Mouse (Mus musculus) spleen, postnatal 36 days (tissue): ENCODE results near the gene Ccdc28b.
A peak's percentile ranks its signal among the peaks of the same experiment; 100 is the strongest.

Experiments
- DNase-seq, 2 experiments: peaks; one replicate each; pipeline ENCODE4 v3.0.0; 2022; ENCODE audit warnings: low spot score in 2 of 2, mixed read lengths in 1 of 2

Gene Ccdc28b

DNA sequence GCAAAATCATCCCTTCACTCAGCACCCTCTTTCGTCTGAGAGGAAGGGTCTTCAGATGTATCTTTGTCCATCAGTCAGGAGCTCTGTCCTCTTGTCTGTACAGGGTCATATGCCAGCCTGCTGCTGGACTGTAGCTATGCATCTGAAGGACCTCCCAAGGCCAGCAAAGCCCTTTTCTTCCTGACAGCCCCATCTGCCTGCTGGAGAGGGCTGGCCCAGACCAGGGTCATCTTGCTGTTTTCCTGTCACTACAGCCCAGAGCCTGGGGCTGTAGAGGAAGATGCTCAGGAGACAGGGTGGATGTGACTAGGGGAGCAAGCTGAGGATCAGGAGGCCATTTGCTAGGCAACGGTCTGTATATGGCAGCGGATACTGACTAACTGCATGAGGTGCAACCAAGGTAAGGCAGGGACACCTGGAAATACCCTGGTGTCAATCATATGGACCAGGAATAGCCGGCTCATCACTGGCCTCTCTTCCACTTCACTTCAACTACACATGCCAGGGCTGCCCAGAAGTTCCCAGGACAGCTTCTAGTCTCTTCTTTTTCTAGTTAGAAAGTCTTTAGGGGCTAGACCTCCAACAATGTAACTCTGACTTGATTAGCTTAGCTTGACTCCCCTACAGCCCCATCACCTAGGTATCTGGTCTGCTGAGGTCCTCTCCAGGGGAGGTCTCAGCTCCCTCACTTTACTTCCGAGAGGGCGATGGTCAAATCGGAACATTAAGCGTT is 778 bp downstream of the Ccdc28b start:
- no peak for DNase-seq

GRCm38 (mm10) chr4:129622120-129622802 is 1.5 kb downstream of the Ccdc28b start:
- DNase-seq, result no peak

GRCm38 (mm10) chr4:129621283-129621841 is 2.4 kb downstream of the Ccdc28b start:
- no peak for DNase-seq

GRCm38 (mm10) chr4:129620419-129621282 is 3.1 kb downstream of the Ccdc28b start:
- no peak for DNase-seq

DNA sequence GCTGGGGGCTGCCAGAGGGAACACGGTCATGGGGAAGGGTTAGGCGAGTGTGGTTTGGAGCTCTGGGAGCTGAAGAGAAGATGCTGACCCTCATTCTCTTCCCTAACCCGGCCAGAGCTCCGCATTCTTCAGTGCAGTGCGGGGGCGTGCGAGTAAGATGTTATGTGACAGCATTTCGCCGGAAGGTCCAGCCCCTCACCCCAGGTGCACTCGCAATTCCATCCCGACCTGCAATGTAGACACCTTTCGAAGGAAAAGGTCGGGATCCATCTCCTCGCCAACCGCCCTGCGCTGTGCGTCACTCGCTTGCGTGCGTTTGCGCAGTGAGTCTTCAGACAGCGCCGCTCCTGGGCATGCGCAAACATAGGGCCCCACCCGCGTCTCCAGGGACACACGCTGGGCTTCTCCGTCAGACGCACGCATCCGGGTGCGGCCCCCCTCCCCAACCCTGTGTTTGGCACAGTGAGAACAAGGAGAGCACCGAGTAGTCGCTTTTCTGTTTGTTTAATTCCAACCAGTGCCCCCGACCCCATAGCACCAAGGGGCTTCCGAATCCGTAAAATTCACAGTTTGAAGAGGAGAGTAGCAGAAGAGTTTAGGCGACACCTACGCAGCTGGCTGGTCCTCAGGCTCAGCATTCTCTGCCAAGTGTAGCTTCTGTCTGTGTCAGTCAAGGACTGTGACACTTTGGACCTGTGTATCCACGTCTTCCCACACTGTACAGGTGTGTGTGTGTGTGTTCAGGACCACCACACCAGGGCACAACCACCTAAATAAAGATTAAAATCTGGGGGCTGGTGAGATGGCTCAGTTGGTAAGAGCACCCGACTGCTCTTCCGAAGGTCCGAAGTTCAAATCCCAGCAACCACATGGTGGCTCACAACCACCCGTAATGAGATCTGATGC is 4.7 kb downstream of the Ccdc28b start, which contains the start of gene Iqcc:
TSS of gene Iqcc (minus strand) at position 314 of the 906 bp plus-strand sequence.
- DNase-seq, result peak; percentile 96

DNA sequence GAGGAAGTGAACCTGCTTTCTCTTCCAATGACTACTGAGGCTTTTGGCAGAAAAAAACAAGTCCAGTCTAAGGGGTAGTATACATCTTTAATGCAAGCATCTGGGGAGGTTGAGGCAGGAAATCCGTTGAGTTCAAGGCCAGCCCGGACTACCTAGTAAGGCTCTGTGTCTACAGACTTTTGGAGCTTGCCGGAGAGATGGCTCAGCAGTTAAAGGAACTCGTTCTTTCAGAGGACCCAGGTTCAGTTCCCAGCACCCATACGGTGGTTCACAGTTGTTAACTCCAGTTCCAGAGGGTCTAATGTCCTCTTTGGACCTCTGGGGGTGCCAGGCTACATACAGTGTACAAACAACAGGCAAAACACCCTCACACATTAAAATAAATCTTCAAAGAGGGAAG is 5.7 kb downstream of the Ccdc28b start:
- no peak for DNase-seq

- DNase-seq, result no peak
These were observed 6.6 kb downstream of the Ccdc28b start for GRCm38 (mm10) chr4:129617121-129617641.

DNA sequence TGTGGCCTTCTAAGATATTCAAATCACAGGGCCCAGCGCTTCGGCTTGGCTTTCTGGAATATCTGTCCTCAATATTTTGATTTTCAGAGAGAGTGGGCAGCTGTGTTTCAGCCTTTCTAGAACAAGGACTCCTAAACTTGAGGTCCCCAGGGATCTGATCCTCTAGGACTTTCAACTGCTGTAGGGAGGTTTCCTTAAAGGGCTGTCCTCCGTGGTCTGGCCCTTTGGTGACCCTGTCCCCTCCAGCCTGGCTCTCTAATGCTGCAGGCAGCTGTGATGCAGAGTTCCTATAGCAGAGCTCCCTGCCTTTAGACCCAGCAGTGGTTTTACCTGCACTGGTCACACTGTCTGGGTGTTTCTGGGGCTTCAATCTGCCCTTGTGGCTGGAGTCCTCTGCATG is 7.1 kb downstream of the Ccdc28b start:
- DNase-seq, result no peak

DNA sequence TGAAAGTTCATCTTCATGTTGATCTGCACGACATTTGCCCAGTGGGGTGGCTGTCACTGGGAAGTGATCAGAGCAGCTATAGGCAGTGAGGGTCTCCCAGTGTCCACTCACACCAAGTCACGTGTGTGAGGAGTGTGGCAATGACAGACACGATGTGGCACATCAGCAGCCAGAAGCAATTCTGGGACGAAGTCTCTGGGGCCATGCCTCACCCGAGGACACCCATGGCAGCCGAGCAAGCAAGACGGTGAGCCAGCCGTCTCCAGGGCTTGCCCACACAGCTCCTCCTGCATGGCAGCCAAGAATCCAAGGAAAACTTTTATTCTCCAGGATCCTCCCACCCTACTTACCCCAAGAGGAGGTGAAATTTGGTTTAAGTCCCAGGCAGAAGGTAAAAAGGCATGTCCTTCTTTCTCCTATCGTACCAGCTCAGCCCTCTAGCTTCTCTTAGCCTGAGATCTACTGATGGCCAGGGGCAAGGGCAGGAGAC is 7.9 kb downstream of the Ccdc28b start:
- no peak for DNase-seq

DNA sequence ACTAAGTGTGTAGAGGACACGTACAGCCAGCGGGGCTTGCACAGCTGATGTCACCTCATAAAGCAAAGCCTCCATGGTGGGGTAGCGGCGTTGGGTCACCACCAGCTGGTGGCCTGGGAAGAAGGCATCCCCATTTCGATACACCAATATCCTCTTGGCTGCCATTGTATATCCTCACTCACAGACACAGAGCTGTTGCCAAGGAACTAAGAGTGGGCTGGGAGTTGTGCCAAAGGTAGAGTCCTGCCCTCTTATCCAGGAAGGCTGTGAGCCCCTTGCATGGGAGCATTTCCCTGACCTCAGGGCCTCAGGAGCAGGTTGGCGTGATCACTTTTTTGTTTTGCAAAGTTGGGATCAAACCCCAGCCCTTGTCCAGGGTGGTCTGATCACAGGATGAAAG is 9.7 kb downstream of the Ccdc28b start, which contains the start of gene Dcdc2b:
TSS of gene Dcdc2b (minus strand) at position 165 of the 400 bp plus-strand sequence.
- DNase-seq, result no peak

GRCm38 (mm10) chr4:129610472-129610871 is 13.3 kb downstream of the Ccdc28b start:
- no peak for DNase-seq

GRCm38 (mm10) chr4:129610026-129610425 is 13.7 kb downstream of the Ccdc28b start:
- DNase-seq, result no peak

DNA sequence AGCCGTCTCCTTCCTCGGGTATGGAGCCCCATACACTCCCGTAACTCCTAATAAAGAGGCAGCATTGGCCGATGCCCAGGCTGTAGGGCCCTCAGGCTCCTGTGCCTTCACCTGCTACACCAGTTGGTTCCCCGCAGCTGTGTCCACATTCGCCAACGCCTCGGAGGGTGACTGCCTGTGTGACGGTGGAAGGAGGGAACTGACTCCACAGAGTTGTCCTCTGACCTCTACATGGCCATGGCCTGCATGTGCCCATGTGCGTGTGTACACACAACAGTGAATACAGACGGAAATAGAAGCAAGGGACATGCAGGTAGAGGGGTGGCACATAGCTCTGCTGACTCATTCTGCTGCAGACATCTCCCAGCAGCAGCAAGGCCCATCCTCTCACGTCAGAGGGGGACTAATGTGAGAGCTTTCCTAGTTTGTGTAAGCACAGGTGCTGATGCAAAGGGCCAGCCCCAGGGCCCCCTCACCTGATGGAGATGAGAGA is 14.6 kb downstream of the Ccdc28b start:
- no peak for DNase-seq

- DNase-seq, result peak; percentile 80 to 83
These were observed 15.2 kb downstream of the Ccdc28b start for GRCm38 (mm10) chr4:129608426-129609025.

DNA sequence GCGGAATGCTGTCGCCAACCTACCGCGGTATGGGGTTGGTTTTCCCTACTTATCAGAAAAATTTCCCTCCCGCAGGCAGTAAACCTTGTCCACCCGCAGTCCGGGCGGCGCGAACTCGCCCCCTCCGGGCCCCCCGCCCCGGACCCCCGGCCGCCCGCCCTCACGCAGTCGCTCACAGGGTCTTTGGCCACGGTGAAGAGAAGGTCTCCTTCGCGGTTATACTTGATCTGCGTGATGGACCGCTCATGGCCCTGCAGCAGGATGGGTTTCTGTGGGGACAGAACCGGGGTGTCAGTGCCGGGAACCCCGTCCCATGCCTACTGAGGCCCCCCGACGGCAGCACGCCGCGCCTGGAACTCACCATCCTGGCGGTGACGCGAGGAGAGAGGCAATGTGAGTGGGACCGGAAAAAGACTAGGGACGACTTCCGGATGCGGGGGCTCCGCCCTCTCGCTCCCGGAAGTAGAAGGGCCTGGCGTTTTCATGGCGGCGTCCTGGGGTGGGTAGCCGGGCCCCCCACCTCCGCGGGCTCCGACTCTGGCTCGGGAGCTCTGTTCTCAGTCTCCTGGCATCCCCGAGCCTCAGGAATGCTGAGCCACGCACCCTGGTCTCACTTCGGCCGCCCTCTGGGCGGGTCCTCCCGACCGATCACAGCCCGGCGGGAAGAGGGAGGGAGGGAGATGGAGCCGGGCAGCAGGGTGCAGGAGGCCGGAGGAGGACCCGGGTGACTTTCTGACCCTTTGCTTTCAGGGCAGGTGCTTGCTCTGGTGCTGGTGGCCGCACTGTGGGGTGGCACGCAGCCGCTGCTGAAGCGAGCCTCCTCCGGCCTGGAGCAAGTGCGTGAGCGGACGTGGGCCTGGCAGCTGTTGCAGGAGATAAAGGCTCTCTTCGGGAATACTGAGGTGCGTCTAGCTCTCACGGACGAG is 23.3 kb downstream of the Ccdc28b start, which contains the start of the genes Eif3i and Tmem234:
TSS of gene Eif3i (minus strand) at position 416 of the 926 bp plus-strand sequence.
TSS of gene Tmem234 (plus strand) at position 436 of the 926 bp plus-strand sequence.
- peak; percentile 84 to 85 for DNase-seq

DNA sequence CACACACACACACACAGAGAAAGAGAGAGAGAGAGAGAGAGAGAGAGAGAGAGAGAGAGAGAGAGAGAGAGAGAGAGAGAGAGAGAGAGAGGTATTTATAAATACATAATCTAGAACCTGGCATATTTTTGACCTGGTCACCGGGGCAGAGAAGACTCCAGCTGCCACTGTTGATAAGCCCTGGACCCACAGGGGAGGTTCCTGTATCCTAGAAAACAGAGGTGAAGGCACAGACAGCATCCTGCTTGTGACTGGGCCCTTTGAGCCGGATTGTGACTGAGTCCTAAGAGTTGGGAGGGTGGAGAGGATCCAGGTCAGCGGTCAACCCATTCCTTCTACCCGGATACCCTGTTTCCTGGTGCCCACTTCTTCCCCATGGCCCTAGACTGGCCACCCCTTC is 34.9 kb downstream of the Ccdc28b start:
- no peak for DNase-seq

DNA sequence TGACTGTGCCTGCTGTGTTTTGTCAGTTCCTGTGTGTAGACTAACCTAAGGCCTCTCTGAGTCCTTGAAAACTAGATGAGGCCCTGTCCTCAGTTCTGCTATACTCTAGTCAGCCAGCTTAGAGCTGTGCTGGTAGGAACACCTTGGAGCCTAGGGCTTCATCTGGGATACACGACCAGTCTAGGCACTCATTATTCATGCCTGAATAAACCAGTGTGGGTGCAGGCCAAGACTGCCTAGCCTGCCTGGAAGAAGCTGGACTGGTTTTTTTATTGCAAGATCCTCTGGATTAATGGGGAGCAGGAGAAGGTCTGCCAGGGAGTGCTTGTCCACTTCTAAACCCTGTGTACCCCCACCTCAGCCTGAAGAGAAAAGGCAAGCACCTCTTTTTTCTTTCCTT is 36.8 kb downstream of the Ccdc28b start:
- DNase-seq, result no peak

DNA sequence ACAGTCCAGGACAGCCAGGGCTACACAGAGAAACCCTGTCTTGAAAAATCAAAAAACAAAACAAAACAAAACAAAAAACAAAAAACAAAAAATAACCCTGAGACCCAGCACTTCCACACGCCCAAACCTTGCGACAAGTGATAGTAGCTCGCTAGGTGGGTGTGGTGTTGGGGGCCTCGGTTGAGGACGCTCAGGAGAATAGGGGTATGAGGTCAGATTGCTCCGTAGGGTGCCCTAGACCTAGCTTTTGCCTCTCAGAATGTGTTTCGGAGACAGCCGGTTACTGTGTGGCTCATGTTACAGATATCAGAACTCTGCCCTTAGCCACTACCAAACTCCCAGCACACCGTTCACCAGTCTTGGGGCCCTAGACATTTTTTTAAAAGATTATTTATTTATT is 38.0 kb downstream of the Ccdc28b start:
- DNase-seq, result no peak
